Mouse (Mus musculus) midbrain, embryonic 15.5 days (tissue): ENCODE measurements around the gene Myo16. TPM values are rescaled to one million over a fixed set of nuclear protein-coding genes. Genes with fewer than 3 reads are reported as not detected.

Source experiments
- ATAC-seq: fragments of 200-750 bp; cut with Nextera tagmentation; replicated peaks from 2 replicates; pipeline ENCODE4 v1.8.0; 2017; ENCODE audit warnings: moderate TSS enrichment
- H3K27ac ChIP-seq: fragments of 300-500 bp; sonication (generic); 2 replicates; pipeline ENCODE4 v1.5.1; 2015; ENCODE audit warnings: mild to moderate bottlenecking, inconsistent platforms
- H3K27me3 ChIP-seq: fragments of 300-500 bp; sonication (generic); replicated peaks from 2 replicates; pipeline ENCODE4 v1.6.1; 2015; ENCODE audit warnings: inconsistent platforms
- H3K36me3 ChIP-seq: fragments of 300-500 bp; sonication (generic); replicated peaks from 2 replicates; pipeline ENCODE4 v1.6.1; 2015; ENCODE audit warnings: inconsistent platforms
- H3K4me1 ChIP-seq: fragments of 300-500 bp; sonication (generic); 2 replicates; pipeline ENCODE4 v1.6.1; 2015; ENCODE audit warnings: inconsistent platforms
- H3K4me2 ChIP-seq: fragments of 300-500 bp; sonication (generic); 2 replicates; pipeline ENCODE4 v1.6.1; 2015; ENCODE audit warnings: inconsistent platforms, mild to moderate bottlenecking, moderate library complexity
- H3K4me3 ChIP-seq: fragments of 300-500 bp; sonication (generic); 2 replicates; pipeline ENCODE4 v1.5.1; 2015; ENCODE audit warnings: mild to moderate bottlenecking, inconsistent platforms
- H3K9ac ChIP-seq: fragments of 300-500 bp; sonication (generic); 2 replicates; pipeline ENCODE4 v1.6.1; 2015; ENCODE audit warnings: mild to moderate bottlenecking, inconsistent platforms
- H3K9me3 ChIP-seq: fragments of 300-500 bp; sonication (generic); 2 replicates; pipeline ENCODE4 v1.6.1; 2016; ENCODE audit warnings: inconsistent platforms
- WGBS: fragments of 180-500 bp; shearing (Covaris S2); methylation state at CpG from one replicate; pipeline ENCODE4 v1.1.7; 2015; ENCODE audit warnings: mixed read lengths; 5-methylcytosine and 5-hydroxymethylcytosine counted together
- polyA plus RNA-seq: library from polyadenylated mRNA; unstranded; fragments of >200 nt; fragmentation: Nextera tagmentation; extraction: Ambion mirVana; gene quantifications from 2 replicates; pipeline ENCODE4 v1.2.1, GENCODE M21; 2015

The Myo16 gene
- polyA plus RNA-seq, 1 experiment from 2014 or later, result 7.7 TPM

- Histone ChIP-seq H3K36me3 (no peaks in the 10 kb centered on the region), H3K4me1 (no peaks in the 10 kb centered on the region), H3K4me3 (no peak overlapping the region), H3K9me3 (no peaks in the 10 kb centered on the region), H3K27me3 (no peaks in the 10 kb centered on the region), H3K27ac (no peak overlapping the region), H3K9ac (no peak overlapping the region), H3K4me2 (no peak overlapping the region)
- 79% methylated on average over 3 of the region's 3 CpGs for WGBS
- ATAC-seq, result no peak
These were observed 89.6 kb downstream of the Myo16 start for GRCm38 (mm10) chr8:10243344-10243743.

GRCm38 (mm10) chr8:10249156-10249555 is 95.4 kb downstream of the Myo16 start:
- peak overlapping the region; percentile 70 for H3K4me2 ChIP-seq
- under 1% methylated on average over 15 of the region's 15 CpGs for WGBS
- H3K4me1 ChIP-seq, result peaks cover 14% of the 10 kb centered on the region
- peak overlapping the region; percentile 57 for H3K27ac ChIP-seq
- peak overlapping the region; percentile 34 for H3K4me3 ChIP-seq
- no peaks in the 10 kb centered on the region for H3K27me3 ChIP-seq
- no peaks in the 10 kb centered on the region for H3K36me3 ChIP-seq
- H3K9me3 ChIP-seq, result no peaks in the 10 kb centered on the region
- peak; percentile 97 for ATAC-seq
- peak overlapping the region; percentile 29 for H3K9ac ChIP-seq

- Histone ChIP-seq H3K4me1 (peaks cover 2% of the 10 kb centered on the region; the same call in 1 of the 2 replicates), H3K4me2 (no peak overlapping the region), H3K9ac (no peak overlapping the region), H3K9me3 (no peaks in the 10 kb centered on the region), H3K27ac (no peak overlapping the region), H3K36me3 (no peaks in the 10 kb centered on the region), H3K4me3 (no peak overlapping the region), H3K27me3 (no peaks in the 10 kb centered on the region)
- no peak for ATAC-seq
- 78% methylated on average over 2 of the region's 2 CpGs for WGBS
These were observed 102.0 kb downstream of the Myo16 start for GRCm38 (mm10) chr8:10255741-10256140.

GRCm38 (mm10) chr8:10256563-10256962 is 102.9 kb downstream of the Myo16 start:
- H3K9ac ChIP-seq, result no peak overlapping the region
- H3K27ac ChIP-seq, result no peak overlapping the region
- no peak overlapping the region for H3K4me2 ChIP-seq
- 91% methylated on average over 3 of the region's 3 CpGs for whole genome bisulfite sequencing
- no peak overlapping the region for H3K4me3 ChIP-seq
- no peaks in the 10 kb centered on the region for H3K4me1 ChIP-seq
- H3K9me3 ChIP-seq, result no peaks in the 10 kb centered on the region
- no peaks in the 10 kb centered on the region for H3K27me3 ChIP-seq
- no peaks in the 10 kb centered on the region for H3K36me3 ChIP-seq
- no peak for ATAC-seq

- WGBS, result 88% methylated on average over 4 of the region's 4 CpGs
- Histone ChIP-seq H3K27me3 (no peaks in the 10 kb centered on the region), H3K9me3 (no peaks in the 10 kb centered on the region), H3K27ac (no peak overlapping the region), H3K4me2 (no peak overlapping the region), H3K4me1 (no peaks in the 10 kb centered on the region), H3K9ac (no peak overlapping the region), H3K4me3 (no peak overlapping the region), H3K36me3 (no peaks in the 10 kb centered on the region)
- ATAC-seq, result no peak
These were observed 116.4 kb downstream of the Myo16 start for GRCm38 (mm10) chr8:10270094-10270493.

- Histone ChIP-seq H3K9ac (no peak overlapping the region), H3K27ac (no peak overlapping the region), H3K4me2 (no peak overlapping the region), H3K27me3 (no peaks in the 10 kb centered on the region), H3K9me3 (no peaks in the 10 kb centered on the region), H3K36me3 (no peaks in the 10 kb centered on the region), H3K4me3 (no peak overlapping the region), H3K4me1 (no peaks in the 10 kb centered on the region)
- 68% methylated on average over 4 of the region's 4 CpGs for WGBS
- ATAC-seq, result no peak
These were observed 138.9 kb downstream of the Myo16 start for GRCm38 (mm10) chr8:10292600-10292999.

GRCm38 (mm10) chr8:10300797-10301196 is 147.1 kb downstream of the Myo16 start:
- no peak for ATAC-seq
- Histone ChIP-seq H3K9me3 (no peaks in the 10 kb centered on the region), H3K4me1 (peaks cover 21% of the 10 kb centered on the region), H3K36me3 (no peaks in the 10 kb centered on the region), H3K4me3 (no peak overlapping the region), H3K9ac (no peak overlapping the region), H3K27ac (no peak overlapping the region), H3K4me2 (no peak overlapping the region), H3K27me3 (no peaks in the 10 kb centered on the region)
- 53% methylated on average over 3 of the region's 3 CpGs for WGBS

GRCm38 (mm10) chr8:10303061-10303460 is 149.3 kb downstream of the Myo16 start:
- WGBS, result 48% methylated on average over 4 of the region's 4 CpGs
- Histone ChIP-seq H3K36me3 (no peaks in the 10 kb centered on the region), H3K4me2 (no peak overlapping the region), H3K27me3 (no peaks in the 10 kb centered on the region), H3K9ac (no peak overlapping the region), H3K27ac (no peak overlapping the region), H3K4me3 (no peak overlapping the region), H3K4me1 (peaks cover 24% of the 10 kb centered on the region), H3K9me3 (no peaks in the 10 kb centered on the region)
- ATAC-seq, result no peak

GRCm38 (mm10) chr8:10303992-10304391 is 150.3 kb downstream of the Myo16 start:
- no peak for ATAC-seq
- H3K4me3 ChIP-seq, result no peak overlapping the region
- no peaks in the 10 kb centered on the region for H3K27me3 ChIP-seq
- no peak overlapping the region for H3K27ac ChIP-seq
- no peaks in the 10 kb centered on the region for H3K9me3 ChIP-seq
- no peak overlapping the region for H3K4me2 ChIP-seq
- WGBS, result 84% methylated on average over 3 of the region's 3 CpGs
- H3K9ac ChIP-seq, result no peak overlapping the region
- H3K36me3 ChIP-seq, result no peaks in the 10 kb centered on the region
- H3K4me1 ChIP-seq, result peaks cover 28% of the 10 kb centered on the region

GRCm38 (mm10) chr8:10304721-10305120 is 151.0 kb downstream of the Myo16 start:
- H3K27me3 ChIP-seq, result no peaks in the 10 kb centered on the region
- H3K27ac ChIP-seq, result no peak overlapping the region
- no peaks in the 10 kb centered on the region for H3K9me3 ChIP-seq
- H3K36me3 ChIP-seq, result no peaks in the 10 kb centered on the region
- no peak overlapping the region for H3K9ac ChIP-seq
- H3K4me1 ChIP-seq, result peaks cover 28% of the 10 kb centered on the region
- no peak overlapping the region for H3K4me2 ChIP-seq
- 58% methylated on average over 1 of the region's 1 CpGs for WGBS
- no peak for ATAC-seq
- H3K4me3 ChIP-seq, result no peak overlapping the region

GRCm38 (mm10) chr8:10307345-10307744 is 153.6 kb downstream of the Myo16 start:
- Histone ChIP-seq H3K27me3 (no peaks in the 10 kb centered on the region), H3K27ac (no peak overlapping the region)

GRCm38 (mm10) chr8:10307770-10308476 is 154.2 kb downstream of the Myo16 start:
- Histone ChIP-seq H3K27me3 (no peaks in the 10 kb centered on the region), H3K4me2 (no peak overlapping the region), H3K4me3 (no peak overlapping the region), H3K9ac (no peak overlapping the region), H3K4me1 (peaks cover 19% of the 10 kb centered on the region), H3K36me3 (no peaks in the 10 kb centered on the region), H3K9me3 (no peaks in the 10 kb centered on the region), H3K27ac (no peak overlapping the region)
- 49% methylated on average over 12 of the region's 12 CpGs for WGBS
- ATAC-seq, result no peak

More at GRCm38 (mm10) chr8:10307345-10307744, 153.6 kb downstream of the Myo16 start:
- H3K4me1 ChIP-seq, result peaks cover 24% of the 10 kb centered on the region
- 87% methylated on average over 6 of the region's 6 CpGs for WGBS
- no peak overlapping the region for H3K4me3 ChIP-seq
- H3K9me3 ChIP-seq, result no peaks in the 10 kb centered on the region
- no peak overlapping the region for H3K4me2 ChIP-seq
- H3K36me3 ChIP-seq, result no peaks in the 10 kb centered on the region
- ATAC-seq, result no peak
- H3K9ac ChIP-seq, result no peak overlapping the region

GRCm38 (mm10) chr8:10310470-10310869 is 156.8 kb downstream of the Myo16 start:
- no peak for ATAC-seq

More at GRCm38 (mm10) chr8:10310470-10310869, 156.8 kb downstream of the Myo16 start:
- Histone ChIP-seq H3K9me3 (no peaks in the 10 kb centered on the region), H3K36me3 (no peaks in the 10 kb centered on the region), H3K9ac (no peak overlapping the region), H3K4me3 (no peak overlapping the region), H3K4me1 (peaks cover 8% of the 10 kb centered on the region), H3K27me3 (no peaks in the 10 kb centered on the region), H3K4me2 (no peak overlapping the region), H3K27ac (no peak overlapping the region)
- 88% methylated on average over 2 of the region's 2 CpGs for WGBS
